Mouse (Mus musculus): ENCODE data around the gene Notch1.

The Notch1 gene

GRCm38 (mm10) chr2:26500599-26501370 is 15.7 kb downstream of the Notch1 start:
- peak; percentile 30 for DNase-seq (ENCODE audit: low read depth, low spot score)

GRCm38 (mm10) chr2:26500027-26500598 is 16.4 kb downstream of the Notch1 start:
- no peak for DNase-seq (ENCODE audit: low read depth, low spot score)

GRCm38 (mm10) chr2:26498694-26499093 is 17.8 kb downstream of the Notch1 start:
- DNase-seq (ENCODE audit: low read depth, low spot score): no peak

GRCm38 (mm10) chr2:26497861-26498533 is 18.5 kb downstream of the Notch1 start:
- DNase-seq (ENCODE audit: low read depth, low spot score): no peak

- no peak for DNase-seq (ENCODE audit: low read depth, low spot score)
Observed at GRCm38 (mm10) chr2:26496451-26496850, 20.0 kb downstream of the Notch1 start.

GRCm38 (mm10) chr2:26495701-26496100 is 20.8 kb downstream of the Notch1 start:
- no peak for DNase-seq (ENCODE audit: low read depth, low spot score)

- DNase-seq (ENCODE audit: low read depth, low spot score): no peak
Observed at GRCm38 (mm10) chr2:26494991-26495390, 21.5 kb downstream of the Notch1 start.

GRCm38 (mm10) chr2:26494396-26494795 is 22.1 kb downstream of the Notch1 start:
- DNase-seq (ENCODE audit: low read depth, low spot score): no peak

GRCm38 (mm10) chr2:26493021-26493781 is 23.3 kb downstream of the Notch1 start:
- no peak for DNase-seq (ENCODE audit: low read depth, low spot score)

GRCm38 (mm10) chr2:26490760-26491301 is 25.6 kb downstream of the Notch1 start:
- DNase-seq (ENCODE audit: low read depth, low spot score): no peak

- DNase-seq (ENCODE audit: low read depth, low spot score): no peak
Observed at GRCm38 (mm10) chr2:26488535-26489135, 27.8 kb downstream of the Notch1 start.

GRCm38 (mm10) chr2:26487322-26488021 is 29.0 kb downstream of the Notch1 start:
- no peak for DNase-seq (ENCODE audit: low read depth, low spot score)

- no peak for DNase-seq (ENCODE audit: low read depth, low spot score)
Observed at GRCm38 (mm10) chr2:26486835-26487321, 29.6 kb downstream of the Notch1 start.

GRCm38 (mm10) chr2:26486264-26486810 is 30.1 kb downstream of the Notch1 start:
- DNase-seq (ENCODE audit: low read depth, low spot score): no peak

GRCm38 (mm10) chr2:26485710-26486109 is 30.8 kb downstream of the Notch1 start:
- no peak for DNase-seq (ENCODE audit: low read depth, low spot score)

- DNase-seq (ENCODE audit: low read depth, low spot score): no peak
Observed at GRCm38 (mm10) chr2:26485278-26485677, 31.2 kb downstream of the Notch1 start.

GRCm38 (mm10) chr2:26484169-26484568 is 32.3 kb downstream of the Notch1 start:
- no peak for DNase-seq (ENCODE audit: low read depth, low spot score)

GRCm38 (mm10) chr2:26483230-26483869 is 33.1 kb downstream of the Notch1 start:
- no peak for DNase-seq (ENCODE audit: low read depth, low spot score)

GRCm38 (mm10) chr2:26482824-26483223 is 33.6 kb downstream of the Notch1 start:
- no peak for DNase-seq (ENCODE audit: low read depth, low spot score)

Data from retina, adult 2 months (tissue).